Mouse (Mus musculus) liver, embryonic 15.5 days (tissue): ENCODE measurements around the gene Ccdc180. TPM values are rescaled to one million over a fixed set of nuclear protein-coding genes. Genes with fewer than 3 reads are reported as not detected.
A peak's percentile ranks its signal among the peaks of the same experiment; 100 is the strongest.

Experiments used
- ATAC-seq: fragments of 200-750 bp; cut with Nextera tagmentation; 2 replicates; pipeline ENCODE4 v1.8.0; 2017; ENCODE audit warnings: moderate number of reproducible peaks, mild to moderate bottlenecking, moderate library complexity; ENCODE audit not compliant: insufficient read depth
- H3K27ac ChIP-seq: fragments of 300-500 bp; sonication (generic); replicated peaks from 2 replicates; pipeline ENCODE4 v1.5.1; 2015; ENCODE audit warnings: mild to moderate bottlenecking, inconsistent platforms
- H3K27me3 ChIP-seq: fragments of 300-500 bp; sonication (generic); 2 replicates; pipeline ENCODE4 v1.6.1; 2015; ENCODE audit warnings: mild to moderate bottlenecking, inconsistent platforms
- H3K36me3 ChIP-seq: fragments of 300-500 bp; sonication (generic); replicated peaks from 2 replicates; pipeline ENCODE4 v1.6.1; 2015; ENCODE audit warnings: moderate library complexity, mild to moderate bottlenecking, inconsistent platforms
- H3K4me1 ChIP-seq: fragments of 300-500 bp; sonication (generic); replicated peaks from 2 replicates; pipeline ENCODE4 v1.6.1; 2015; ENCODE audit warnings: inconsistent platforms
- H3K4me2 ChIP-seq: fragments of 300-500 bp; sonication (generic); 2 replicates; pipeline ENCODE4 v1.6.1; 2015; ENCODE audit warnings: moderate library complexity, mild to moderate bottlenecking, inconsistent platforms
- H3K4me3 ChIP-seq: fragments of 300-500 bp; sonication (generic); replicated peaks from 2 replicates; pipeline ENCODE4 v1.5.1; 2015; ENCODE audit warnings: mild to moderate bottlenecking, inconsistent platforms
- H3K9ac ChIP-seq: fragments of 300-500 bp; sonication (generic); 2 replicates; pipeline ENCODE4 v1.6.1; 2015; ENCODE audit warnings: moderate library complexity, mild to moderate bottlenecking, inconsistent platforms
- H3K9me3 ChIP-seq: fragments of 300-500 bp; sonication (generic); replicated peaks from 2 replicates; pipeline ENCODE4 v1.6.1; 2016; ENCODE audit warnings: inconsistent platforms
- WGBS: fragments of 180-500 bp; shearing (Covaris S2); methylation state at CpG from one replicate; pipeline ENCODE4 v1.1.7; 2015; ENCODE audit warnings: mixed read lengths; ENCODE audit not compliant: insufficient replicate concordance; 5-methylcytosine and 5-hydroxymethylcytosine counted together
- polyA plus RNA-seq: library from polyadenylated mRNA; unstranded; fragments of >200 nt; fragmentation: Nextera tagmentation; extraction: Ambion mirVana; gene quantifications from 2 replicates; pipeline ENCODE4 v1.2.1, GENCODE M21; 2015

Gene Ccdc180
- polyA plus RNA-seq = 0.06 and 0.07 TPM in 2 replicates

DNA sequence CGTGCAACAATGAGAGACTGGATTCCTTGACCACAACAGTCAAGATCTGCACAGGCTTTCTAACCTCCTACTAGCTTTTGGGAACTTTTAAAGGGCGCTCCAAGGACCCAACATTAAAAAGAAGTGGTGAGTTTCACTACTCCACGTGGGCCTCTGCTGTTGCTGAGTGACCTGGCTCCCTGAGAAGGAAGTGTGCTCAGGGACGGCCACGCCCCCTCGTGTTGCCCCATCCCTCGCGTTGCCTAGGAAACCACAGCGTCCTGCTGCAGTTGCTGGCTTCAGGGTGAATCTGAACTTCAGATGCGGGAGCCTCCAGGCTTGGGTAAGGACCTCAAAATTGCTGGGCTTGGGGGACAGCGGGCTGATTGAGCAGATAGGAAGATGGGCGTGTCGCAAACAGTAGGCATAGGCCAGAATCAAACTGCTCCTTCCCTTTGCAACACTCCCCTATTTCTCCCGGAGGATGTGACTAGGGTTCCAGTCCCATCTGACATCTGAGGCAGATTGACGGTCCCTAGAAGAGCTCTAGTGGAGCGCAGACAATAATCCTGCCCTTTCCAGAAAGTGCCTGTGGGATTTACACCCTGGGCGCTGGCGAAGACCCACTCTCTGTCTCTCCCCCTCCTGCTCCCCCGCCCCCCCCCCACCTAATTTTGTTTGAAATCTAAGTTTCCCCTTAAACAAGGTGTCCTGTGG is at the start of gene Ccdc180:
Ccdc180 (plus strand) TSS at position 238 of the 696 bp plus-strand sequence.
- ATAC-seq = peak; percentile 28
- 16% methylated on average over 19 of the region's 19 CpGs for whole genome bisulfite sequencing
- H3K4me1 ChIP-seq = peaks cover 3% of the 10 kb centered on the region; the same call in 1 of the 2 replicates

DNA sequence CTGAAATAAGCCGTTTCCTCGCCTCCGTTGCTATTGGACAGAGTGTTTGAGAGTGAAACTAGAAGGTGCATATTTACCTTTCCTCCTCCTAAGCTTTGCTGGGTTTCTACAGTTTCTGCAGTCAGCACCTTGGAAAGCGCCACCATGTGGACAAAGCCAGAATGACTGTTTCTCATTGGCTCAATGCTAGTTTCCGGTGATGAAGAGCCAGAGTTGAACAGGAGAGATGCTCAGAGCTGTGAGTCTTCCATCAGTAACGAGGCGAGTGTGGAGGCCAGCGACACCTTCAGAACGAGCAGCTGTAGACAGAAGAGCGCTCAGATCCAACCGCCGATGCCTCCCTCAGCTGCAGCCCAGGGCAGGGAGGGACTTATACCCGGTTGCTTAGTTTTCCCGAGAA is 45.7 kb upstream of the Ccdc180 start:
- WGBS = 40% methylated on average over 14 of the region's 14 CpGs
- Histone ChIP-seq H3K9me3 (no peaks in the 10 kb centered on the region), H3K36me3 (no peaks in the 10 kb centered on the region), H3K27ac (no peak overlapping the region), H3K4me2 (no peak overlapping the region), H3K9ac (no peak overlapping the region), H3K4me3 (no peak overlapping the region), H3K4me1 (peaks cover 6% of the 10 kb centered on the region; the same call in 1 of the 2 replicates), H3K27me3 (no peaks in the 10 kb centered on the region; the same call in 1 of the 2 replicates)
- no peak for ATAC-seq

More for the DNA sequence above, at the start of gene Ccdc180:
- Histone ChIP-seq H3K4me3 (no peak within 1 kb of the TSS), H3K27me3 (no peaks in the 10 kb centered on the region; the same call in 1 of the 2 replicates), H3K9ac (no peak within 1 kb of the TSS), H3K4me2 (no peak within 1 kb of the TSS), H3K9me3 (no peaks in the 10 kb centered on the region), H3K27ac (no peak within 1 kb of the TSS), H3K36me3 (no peaks in the 10 kb centered on the region)

GRCm38 (mm10) chr4:45846263-45846662 is 43.8 kb upstream of the Ccdc180 start:
- peaks cover 7% of the 10 kb centered on the region; the same call in 1 of the 2 replicates for H3K4me1 ChIP-seq
- no peak overlapping the region for H3K27ac ChIP-seq
- no peaks in the 10 kb centered on the region for H3K36me3 ChIP-seq
- no peaks in the 10 kb centered on the region for H3K9me3 ChIP-seq
- no peak for ATAC-seq
- H3K27me3 ChIP-seq = no peaks in the 10 kb centered on the region; the same call in 1 of the 2 replicates
- no peak overlapping the region for H3K4me2 ChIP-seq
- 62% methylated on average over 2 of the region's 2 CpGs for WGBS
- no peak overlapping the region for H3K4me3 ChIP-seq
- H3K9ac ChIP-seq = no peak overlapping the region

GRCm38 (mm10) chr4:45848109-45848824 is 41.8 kb upstream of the Ccdc180 start, which contains the start of gene Stra6l:
Gene Stra6l (plus strand): TSS chr4:45848664.
- H3K9ac ChIP-seq = no peak within 1 kb of the TSS

GRCm38 (mm10) chr4:45848825-45849156 is 41.3 kb upstream of the Ccdc180 start:
- Histone ChIP-seq H3K9ac (no peak overlapping the region), H3K9me3 (no peaks in the 10 kb centered on the region), H3K36me3 (no peaks in the 10 kb centered on the region), H3K27ac (peak overlapping the region; percentile 69), H3K4me1 (peaks cover 11% of the 10 kb centered on the region; the same call in 1 of the 2 replicates), H3K4me3 (peak overlapping the region; percentile 41), H3K27me3 (no peaks in the 10 kb centered on the region; the same call in 1 of the 2 replicates), H3K4me2 (peak overlapping the region; percentile 39)
- 20% methylated on average over 10 of the region's 10 CpGs for WGBS
- ATAC-seq = 0 out of 2 replicates have a peak, but pooled peaks have one; percentile 31

More at GRCm38 (mm10) chr4:45848109-45848824, 41.8 kb upstream of the Ccdc180 start, which contains the start of gene Stra6l:
- H3K27me3 ChIP-seq = no peaks in the 10 kb centered on the region; the same call in 1 of the 2 replicates
- no peaks in the 10 kb centered on the region for H3K36me3 ChIP-seq
- no peaks in the 10 kb centered on the region for H3K9me3 ChIP-seq
- no peak for ATAC-seq
- whole genome bisulfite sequencing = 24% methylated on average over 10 of the region's 10 CpGs
- peaks cover 11% of the 10 kb centered on the region; the same call in 1 of the 2 replicates for H3K4me1 ChIP-seq
- peak within 1 kb of the TSS; percentile 39 for H3K4me2 ChIP-seq
- peak within 1 kb of the TSS; percentile 41 for H3K4me3 ChIP-seq
- H3K27ac ChIP-seq = peak within 1 kb of the TSS; percentile 69

DNA sequence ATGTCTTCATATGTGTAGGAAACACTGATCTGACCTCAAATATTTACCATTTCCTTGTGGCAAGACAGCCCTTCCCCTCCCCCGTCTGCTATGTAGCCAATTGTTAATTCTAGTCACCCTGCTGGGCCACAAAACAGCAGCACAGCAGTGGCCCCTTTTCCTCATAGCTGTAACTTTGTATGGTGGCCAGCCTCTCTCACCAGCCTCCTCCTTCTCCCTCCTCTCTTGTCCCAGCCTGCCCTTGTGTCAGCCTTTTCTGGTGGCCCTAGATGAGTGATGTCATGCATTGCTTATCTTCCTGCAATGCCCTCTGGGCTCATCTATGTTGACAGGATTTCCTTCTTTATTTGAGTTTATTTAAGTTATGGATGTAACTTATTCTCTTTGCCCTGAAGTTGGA is 40.7 kb upstream of the Ccdc180 start:
- Histone ChIP-seq H3K36me3 (no peaks in the 10 kb centered on the region), H3K4me3 (peak overlapping the region; percentile 41), H3K27ac (0 out of 2 replicates have a peak overlapping the region, but pooled peaks have one; percentile 69), H3K9me3 (no peaks in the 10 kb centered on the region), H3K4me2 (peak overlapping the region; percentile 39), H3K27me3 (no peaks in the 10 kb centered on the region; the same call in 1 of the 2 replicates), H3K4me1 (peaks cover 11% of the 10 kb centered on the region; the same call in 1 of the 2 replicates), H3K9ac (no peak overlapping the region)
- 22% methylated on average over 1 of the region's 1 CpGs for WGBS
- no peak for ATAC-seq

GRCm38 (mm10) chr4:45851640-45852051 is 38.5 kb upstream of the Ccdc180 start:
- no peak overlapping the region for H3K4me3 ChIP-seq
- ATAC-seq = peak; percentile 81
- no peaks in the 10 kb centered on the region for H3K9me3 ChIP-seq
- H3K27ac ChIP-seq = no peak overlapping the region
- H3K36me3 ChIP-seq = no peaks in the 10 kb centered on the region
- no peaks in the 10 kb centered on the region; the same call in 1 of the 2 replicates for H3K27me3 ChIP-seq
- no peak overlapping the region for H3K9ac ChIP-seq
- H3K4me2 ChIP-seq = no peak overlapping the region
- H3K4me1 ChIP-seq = peaks cover 11% of the 10 kb centered on the region; the same call in 1 of the 2 replicates
- 36% methylated on average over 3 of the region's 3 CpGs for WGBS

GRCm38 (mm10) chr4:45853496-45854246 is 36.4 kb upstream of the Ccdc180 start:
- no peak overlapping the region for H3K4me2 ChIP-seq
- H3K9ac ChIP-seq = no peak overlapping the region
- H3K27ac ChIP-seq = no peak overlapping the region
- H3K27me3 ChIP-seq = no peaks in the 10 kb centered on the region; the same call in 1 of the 2 replicates
- peaks cover 4% of the 10 kb centered on the region; the same call in 1 of the 2 replicates for H3K4me1 ChIP-seq
- no peaks in the 10 kb centered on the region for H3K9me3 ChIP-seq
- WGBS = 62% methylated on average over 15 of the region's 15 CpGs
- ATAC-seq = no peak
- H3K36me3 ChIP-seq = no peaks in the 10 kb centered on the region
- no peak overlapping the region for H3K4me3 ChIP-seq

DNA sequence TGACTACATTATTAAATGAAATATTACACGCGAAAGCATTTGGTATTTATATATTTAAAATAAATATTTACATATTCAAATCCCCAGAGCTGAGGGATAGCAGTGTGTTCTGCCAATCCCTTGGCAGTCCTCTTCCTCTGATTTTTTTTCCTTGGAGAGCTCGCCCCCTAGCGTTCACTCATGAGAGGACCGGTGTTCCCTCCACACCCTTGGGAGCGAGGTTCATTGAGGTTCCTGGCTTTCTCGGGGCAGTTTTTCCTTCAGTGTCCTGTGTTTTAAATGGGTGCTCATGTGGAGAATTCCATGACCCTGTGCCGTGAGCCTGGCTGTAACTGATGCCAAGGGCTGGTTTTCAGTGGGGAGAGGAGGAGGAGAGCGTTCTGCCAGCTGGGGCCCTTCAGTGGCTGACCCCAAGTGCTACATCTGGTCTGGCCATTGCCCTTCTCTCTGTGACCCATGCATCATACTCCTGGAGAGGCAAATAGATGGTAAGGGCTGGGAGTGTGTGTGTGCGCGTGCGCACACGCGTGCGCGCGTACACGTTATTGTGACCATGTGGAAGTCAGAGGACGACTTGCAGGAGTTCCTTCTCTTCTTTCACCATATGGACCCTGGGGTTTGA is 34.2 kb upstream of the Ccdc180 start:
- WGBS = 46% methylated on average over 19 of the region's 19 CpGs
- no peak overlapping the region for H3K27ac ChIP-seq
- H3K9ac ChIP-seq = no peak overlapping the region
- H3K4me1 ChIP-seq = peaks cover 4% of the 10 kb centered on the region; the same call in 1 of the 2 replicates
- no peaks in the 10 kb centered on the region for H3K9me3 ChIP-seq
- H3K36me3 ChIP-seq = 0 out of 2 replicates have a peak, but pooled peaks cover 4% of the 10 kb centered on the region
- no peaks in the 10 kb centered on the region for H3K27me3 ChIP-seq
- H3K4me3 ChIP-seq = no peak overlapping the region
- no peak for ATAC-seq
- H3K4me2 ChIP-seq = no peak overlapping the region

GRCm38 (mm10) chr4:45861160-45861559 is 28.9 kb upstream of the Ccdc180 start:
- Histone ChIP-seq H3K4me1 (no peaks in the 10 kb centered on the region), H3K27me3 (no peaks in the 10 kb centered on the region), H3K9me3 (no peaks in the 10 kb centered on the region), H3K9ac (no peak overlapping the region), H3K36me3 (0 out of 2 replicates have a peak, but pooled peaks cover 4% of the 10 kb centered on the region), H3K4me2 (no peak overlapping the region), H3K4me3 (no peak overlapping the region), H3K27ac (no peak overlapping the region)
- ATAC-seq = no peak
- 40% methylated on average over 5 of the region's 5 CpGs for WGBS
